Mouse (Mus musculus): ENCODE results near the gene Timm17b. TPM values are rescaled to one million over a fixed set of nuclear protein-coding genes. Genes with fewer than 3 reads are reported as not detected.

Timm17b gene
- polyA plus RNA-seq, 1 experiment from 2014 or later = 153 TPM

Other genes with a start within 250 kb of the Timm17b start
- gene Prickle3, start 242.1 kb upstream of the Timm17b start, polyA plus RNA-seq (2014; fragmentation: Nextera tagmentation; extraction: Ambion mirVana) = 2.7 and 4.0 TPM in 2 replicates
- 78.2 and 79.5 TPM in 2 replicates for gene Plp2, start 228.0 kb upstream of the Timm17b start, polyA plus RNA-seq (2014; fragmentation: Nextera tagmentation; extraction: Ambion mirVana)
- gene Magix, start 218.1 kb upstream of the Timm17b start, polyA plus RNA-seq (2014; fragmentation: Nextera tagmentation; extraction: Ambion mirVana) = 0.06 TPM in 1 of 2 replicates, not detected in the other
- gene Gpkow, start 202.2 kb upstream of the Timm17b start, polyA plus RNA-seq (2014; fragmentation: Nextera tagmentation; extraction: Ambion mirVana) = 30.0 and 33.4 TPM in 2 replicates
- gene Wdr45, start 185.0 kb upstream of the Timm17b start, polyA plus RNA-seq (2014; fragmentation: Nextera tagmentation; extraction: Ambion mirVana) = 13.7 and 15.2 TPM in 2 replicates
- gene Gm45208, start 177.1 kb upstream of the Timm17b start, polyA plus RNA-seq (2014; fragmentation: Nextera tagmentation; extraction: Ambion mirVana) = not detected in 2 replicates
- 29.8 and 32.0 TPM in 2 replicates for gene Praf2, start 170.9 kb upstream of the Timm17b start, polyA plus RNA-seq (2014; fragmentation: Nextera tagmentation; extraction: Ambion mirVana)
- gene Ccdc120, start 148.5 kb upstream of the Timm17b start, polyA plus RNA-seq (2014; fragmentation: Nextera tagmentation; extraction: Ambion mirVana) = 4.7 and 6.5 TPM in 2 replicates
- 15.9 and 16.0 TPM in 2 replicates for gene Tfe3, start 136.8 kb upstream of the Timm17b start, polyA plus RNA-seq (2014; fragmentation: Nextera tagmentation; extraction: Ambion mirVana)
- gene Gripap1, start 109.6 kb upstream of the Timm17b start, polyA plus RNA-seq (2014; fragmentation: Nextera tagmentation; extraction: Ambion mirVana) = 45.0 and 47.2 TPM in 2 replicates
- 0.84 and 0.94 TPM in 2 replicates for gene Kcnd1, start 77.1 kb upstream of the Timm17b start, polyA plus RNA-seq (2014; fragmentation: Nextera tagmentation; extraction: Ambion mirVana)
- 32.2 and 33.1 TPM in 2 replicates for gene Otud5, start 58.0 kb upstream of the Timm17b start, polyA plus RNA-seq (2014; fragmentation: Nextera tagmentation; extraction: Ambion mirVana)
- 6.8 and 8.5 TPM in 2 replicates for gene Pim2, start 21.1 kb upstream of the Timm17b start, polyA plus RNA-seq (2014; fragmentation: Nextera tagmentation; extraction: Ambion mirVana)
- 12.5 and 14.4 TPM in 2 replicates for gene Slc35a2, start 15.3 kb upstream of the Timm17b start, polyA plus RNA-seq (2014; fragmentation: Nextera tagmentation; extraction: Ambion mirVana)
- 91.5 and 95.3 TPM in 2 replicates for gene Pqbp1, start 88 bp upstream of the Timm17b start, polyA plus RNA-seq (2014; fragmentation: Nextera tagmentation; extraction: Ambion mirVana)
- not detected in 2 replicates for gene Gm10491, start 8.5 kb downstream of the Timm17b start, polyA plus RNA-seq (2014; fragmentation: Nextera tagmentation; extraction: Ambion mirVana)
- gene Gm10490, start 10.2 kb downstream of the Timm17b start, polyA plus RNA-seq (2014; fragmentation: Nextera tagmentation; extraction: Ambion mirVana) = not detected in 2 replicates
- 0.56 and 0.67 TPM in 2 replicates for gene Pcsk1n, start 20.5 kb downstream of the Timm17b start, polyA plus RNA-seq (2014; fragmentation: Nextera tagmentation; extraction: Ambion mirVana)
- gene Eras, start 29.2 kb downstream of the Timm17b start, polyA plus RNA-seq (2014; fragmentation: Nextera tagmentation; extraction: Ambion mirVana) = not detected in 2 replicates
- gene Hdac6, start 48.5 kb downstream of the Timm17b start, polyA plus RNA-seq (2014; fragmentation: Nextera tagmentation; extraction: Ambion mirVana) = 21.1 and 22.5 TPM in 2 replicates
- 157 and 162 TPM in 2 replicates for gene Gata1, start 78.7 kb downstream of the Timm17b start, polyA plus RNA-seq (2014; fragmentation: Nextera tagmentation; extraction: Ambion mirVana)
- gene Glod5, start 119.1 kb downstream of the Timm17b start, polyA plus RNA-seq (2014; fragmentation: Nextera tagmentation; extraction: Ambion mirVana) = 0.29 and 0.53 TPM in 2 replicates
- 81.5 and 83.6 TPM in 2 replicates for gene Suv39h1, start 175.4 kb downstream of the Timm17b start, polyA plus RNA-seq (2014; fragmentation: Nextera tagmentation; extraction: Ambion mirVana)
- gene Was, start 191.1 kb downstream of the Timm17b start, polyA plus RNA-seq (2014; fragmentation: Nextera tagmentation; extraction: Ambion mirVana) = 6.5 and 6.7 TPM in 2 replicates
- 15.9 and 17.7 TPM in 2 replicates for gene Wdr13, start 233.5 kb downstream of the Timm17b start, polyA plus RNA-seq (2014; fragmentation: Nextera tagmentation; extraction: Ambion mirVana)
- gene Rbm3, start 246.5 kb downstream of the Timm17b start, polyA plus RNA-seq (2014; fragmentation: Nextera tagmentation; extraction: Ambion mirVana) = 469 and 471 TPM in 2 replicates